Mouse (Mus musculus) CH12.LX (cell line): ENCODE measurements around the gene D330020A13Rik. TPM values are rescaled to one million over a fixed set of nuclear protein-coding genes. Genes with fewer than 3 reads are reported as not detected.
A peak's percentile ranks its signal among the peaks of the same experiment; 100 is the strongest.

ENCODE experiments used
- DNase-seq: peaks from one replicate; pipeline ENCODE4 v3.0.0-alpha.2; 2013; ENCODE audit errors: extremely low read depth
- H3K27ac ChIP-seq: 2 replicates; pipeline ENCODE4 v1.5.1; 2012; ENCODE audit warnings: low read depth, mild to moderate bottlenecking, control low read depth, moderate library complexity; ENCODE audit not compliant: insufficient read depth
- H3K27me3 ChIP-seq: replicated peaks from 2 replicates; pipeline ENCODE3; 2012; ENCODE audit warnings: inconsistent platforms
- H3K36me3 ChIP-seq, 2 experiments: replicated peaks in 1 of 2; 2 replicates each; pipeline versions ENCODE3 to v1.6.1; 2012; ENCODE audit warnings: inconsistent platforms in 1 of 2, low read length in 1 of 2, mild to moderate bottlenecking in 1 of 2, mixed read lengths in 1 of 2, moderate library complexity in 1 of 2; ENCODE audit not compliant: control insufficient read depth in 1 of 2, insufficient read depth in 1 of 2
- H3K4me1 ChIP-seq, 2 experiments: 2 replicates each; pipeline ENCODE4 v1.6.1; 2012; ENCODE audit warnings: inconsistent platforms in 1 of 2, moderate library complexity in 1 of 2; ENCODE audit not compliant: insufficient read depth in 2 of 2, control insufficient read depth in 1 of 2
- H3K4me2 ChIP-seq: 2 replicates; pipeline ENCODE4 v1.6.1; 2012; ENCODE audit warnings: low read depth, mild to moderate bottlenecking, control low read depth; ENCODE audit not compliant: poor library complexity, insufficient read depth, severe bottlenecking
- H3K4me3 ChIP-seq, 3 experiments: fragments of 150-350 bp in 1 of 3; sonication (generic) in 1 of 3; replicated peaks in 1 of 3; 2 replicates each; pipeline versions ENCODE3 to v1.5.1; 2011 to 2012; ENCODE audit warnings: low read depth in 2 of 3, low read length in 2 of 3, mild to moderate bottlenecking in 2 of 3, moderate library complexity in 2 of 3, control low read depth in 1 of 3, improper control_type of control experiment in 1 of 3, inconsistent platforms in 1 of 3, mixed read lengths in 1 of 3; ENCODE audit not compliant: poor library complexity in 1 of 3
- H3K79me2 ChIP-seq: replicated peaks from 2 replicates; pipeline ENCODE4 v1.6.1; 2012; ENCODE audit warnings: mild to moderate bottlenecking, moderate library complexity; ENCODE audit not compliant: control insufficient read depth, poor library complexity, insufficient read depth, severe bottlenecking; ENCODE audit errors: extremely low read depth
- H3K9ac ChIP-seq: 2 replicates; pipeline ENCODE4 v1.6.1; 2012; ENCODE audit warnings: low read depth, mild to moderate bottlenecking, control low read depth, moderate library complexity; ENCODE audit not compliant: insufficient read depth
- H3K9me3 ChIP-seq: replicated peaks from 2 replicates; pipeline ENCODE3; 2012; ENCODE audit warnings: low read length, inconsistent platforms, mixed read lengths
- BHLHE40 ChIP-seq: IDR thresholded peaks from 2 replicates; pipeline ENCODE4 v1.6.1; 2011; ENCODE audit warnings: mild to moderate bottlenecking, low read depth, low read length, improper control_type of control experiment
- CHD1 ChIP-seq: IDR thresholded peaks from 2 replicates; pipeline ENCODE4 v1.6.1; 2012; ENCODE audit warnings: low read depth, low read length, improper control_type of control experiment, inconsistent platforms
- CHD2 ChIP-seq: IDR thresholded peaks from 2 replicates; pipeline ENCODE4 v1.6.1; 2011; ENCODE audit warnings: low read length, improper control_type of control experiment
- ELF1 ChIP-seq: IDR thresholded peaks from 2 replicates; pipeline ENCODE4 v1.6.1; 2014; ENCODE audit warnings: low read depth, mild to moderate bottlenecking, inconsistent platforms, low read length, improper control_type of control experiment
- IRF4 ChIP-seq: IDR thresholded peaks from 2 replicates; pipeline ENCODE4 v1.6.1; 2014; ENCODE audit warnings: low read depth, mild to moderate bottlenecking, inconsistent platforms, low read length, improper control_type of control experiment
- JUN ChIP-seq: IDR thresholded peaks from 2 replicates; pipeline ENCODE4 v1.6.1; 2011; ENCODE audit warnings: low read depth, mild to moderate bottlenecking, low read length, improper control_type of control experiment, moderate library complexity; ENCODE audit not compliant: insufficient read depth
- MAFK ChIP-seq: IDR thresholded peaks from 2 replicates; pipeline ENCODE4 v1.6.1; 2011; ENCODE audit warnings: low read length, improper control_type of control experiment; ENCODE audit not compliant: insufficient replicate concordance
- MAX ChIP-seq: IDR thresholded peaks from 2 replicates; pipeline ENCODE4 v1.6.1; 2011; ENCODE audit warnings: low read length, improper control_type of control experiment
- NELFE ChIP-seq: IDR thresholded peaks from 2 replicates; pipeline ENCODE4 v1.6.1; 2011; ENCODE audit warnings: low read depth, low read length, improper control_type of control experiment
- NRF1 ChIP-seq: IDR thresholded peaks from 2 replicates; pipeline ENCODE4 v1.6.1; 2014; ENCODE audit warnings: low read depth, mild to moderate bottlenecking, inconsistent platforms, low read length, improper control_type of control experiment, moderate library complexity
- SIN3A ChIP-seq: IDR thresholded peaks from 2 replicates; pipeline ENCODE4 v1.6.1; 2012; ENCODE audit warnings: low read length, improper control_type of control experiment, inconsistent platforms
- SMC3 ChIP-seq: IDR thresholded peaks from 2 replicates; pipeline ENCODE4 v1.6.1; 2011; ENCODE audit warnings: low read depth, low read length, improper control_type of control experiment
- TBP ChIP-seq: conservative IDR thresholded peaks from 2 replicates; pipeline ENCODE4 v1.6.1; 2011; ENCODE audit warnings: low read depth, low read length, improper control_type of control experiment
- USF1 ChIP-seq: IDR thresholded peaks from 2 replicates; pipeline ENCODE4 v1.6.1; 2014; ENCODE audit warnings: low read depth, mild to moderate bottlenecking, inconsistent platforms, low read length, improper control_type of control experiment
- ZKSCAN1 ChIP-seq: IDR thresholded peaks from 2 replicates; pipeline ENCODE4 v1.6.1; 2012; ENCODE audit warnings: low read depth, inconsistent platforms, low read length, improper control_type of control experiment, borderline replicate concordance
- ZNF384 ChIP-seq: IDR thresholded peaks from 2 replicates; pipeline ENCODE4 v1.6.1; 2012; ENCODE audit warnings: low read depth, low read length, improper control_type of control experiment, inconsistent platforms
- dilution Hi-C: fragments of 300-500 bp; cut with MboI; formaldehyde crosslinking; loops from 2 replicates; pipeline ENCODE4 v1.14.3; 2020; ENCODE audit warnings: low sequenced_read_pairs; ENCODE audit not compliant: extremely low pct_unique_long_range_greater_than_20kb, extremely low pct_ligation_motif_present
- in situ Hi-C: fragments of 300-500 bp; cut with MboI; formaldehyde crosslinking; loops from 3 replicates; pipeline ENCODE4 v1.14.3; 2019; ENCODE audit warnings: low sequenced_read_pairs, low pct_ligation_motif_present, low pct_unique_long_range_greater_than_20kb, mixed read lengths
- polyA plus RNA-seq: library from polyadenylated mRNA; unstranded; fragments of >175 nt; gene quantifications from 2 replicates; pipeline ENCODE4 v1.2.1, GENCODE M21; 2012; ENCODE audit warnings: low read depth; ENCODE audit not compliant: insufficient read length
- total RNA-seq, 2 experiments: library from RNA; depleted of rRNA; stranded (reverse); fragments of 300-350 nt in 1 of 2; fragments of >200 nt in 1 of 2; gene quantifications; 2 replicates each; pipeline ENCODE4 v1.2.3; 2012 to 2014

The D330020A13Rik gene
- total and polyA plus RNA-seq, 3 experiments = not detected

GRCm38 (mm10) chr6:120312443-120312842, 18.3 kb downstream of the D330020A13Rik start:
- Histone ChIP-seq H3K4me2 (no peak overlapping the region), H3K4me3 (no peak overlapping the region), H3K9me3 (no peaks in the 10 kb centered on the region), H3K4me1 (peaks cover 7 to 16% of the 10 kb centered on the region in 2 experiments), H3K27ac (no peak overlapping the region), H3K27me3 (no peaks in the 10 kb centered on the region), H3K9ac (no peak overlapping the region), H3K36me3 (no peaks in the 10 kb centered on the region), H3K79me2 (no peaks in the 10 kb centered on the region)
- dilution Hi-C loops = no loop called here
- in situ Hi-C loops = loop anchor here (25.0 kb wide), 2 partner anchors 525 to 825 kb away; partner anchors contain the start of gene Fbxl14
- DNase-seq = no peak
- peak; percentile 77 for TF ChIP-seq ZNF384
- no peak for TF ChIP-seq IRF4
- TF ChIP-seq, all 38 proteins: peak for 1

GRCm38 (mm10) chr6:120318303-120318940, 24.3 kb downstream of the D330020A13Rik start:
- H3K9ac ChIP-seq = no peak overlapping the region
- DNase-seq = no peak
- no peak overlapping the region for H3K4me2 ChIP-seq
- TF ChIP-seq BHLHE40 (no peak), JUN (no peak), ZKSCAN1 (no peak), CHD1 (no peak), SIN3A (no peak), NRF1 (no peak), ZNF384 (no peak), TBP (no peak), MAX (no peak), SMC3 (no peak), CHD2 (no peak), USF1 (no peak), NELFE (no peak), MAFK (no peak), ELF1 (no peak)
- TF ChIP-seq, all 38 proteins: peak for 0
- H3K27ac ChIP-seq = no peak overlapping the region
- H3K4me3 ChIP-seq = no peak overlapping the region
- no peaks in the 10 kb centered on the region for H3K27me3 ChIP-seq
- H3K4me1 ChIP-seq = peaks cover 0 to 5% of the 10 kb centered on the region in 2 experiments; a peak in 1 of 4 replicates
- H3K36me3 ChIP-seq = peaks cover 0 to 7% of the 10 kb centered on the region in 2 experiments
- dilution Hi-C loops = no loop called here
- in situ Hi-C loops = loop anchor here (25.0 kb wide), 2 partner anchors 531 to 831 kb away; partner anchors contain the start of gene Fbxl14
- H3K9me3 ChIP-seq = no peaks in the 10 kb centered on the region
- no peaks in the 10 kb centered on the region for H3K79me2 ChIP-seq
